Mouse (Mus musculus): ENCODE results near the gene Tmem221. TPM values are rescaled to one million over a fixed set of nuclear protein-coding genes. Genes with fewer than 3 reads are reported as not detected.
"Not testable (repeated sequence)": the region's sequence is repeated elsewhere in the genome, so short reads cannot be mapped to it uniquely, and the experiment has no call there.

Gene Tmem221
- polyA plus RNA-seq, 1 experiment from 2014 or later, result not detected

DNA sequence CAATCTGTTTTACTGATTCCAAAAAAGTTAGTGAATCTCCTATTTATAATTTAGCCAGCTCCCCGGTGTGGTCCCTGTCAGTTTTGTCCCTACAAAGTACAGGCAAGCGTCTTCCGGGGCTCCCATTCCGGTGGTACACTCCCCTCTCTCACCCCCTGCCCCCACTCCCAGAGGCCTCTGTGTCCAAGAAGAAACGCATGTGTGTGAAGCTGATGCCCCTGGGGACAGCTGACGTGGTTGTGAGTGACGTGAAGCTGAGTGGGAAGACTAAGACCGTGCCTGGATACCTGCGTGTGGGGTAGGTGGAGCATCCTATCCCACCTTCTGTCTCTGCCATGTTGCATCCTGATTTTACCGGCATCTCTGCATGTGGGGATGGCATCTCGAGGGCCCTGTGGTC lies 13.6 kb downstream of the Tmem221 start:
- H3K9ac ChIP-seq (ENCODE audit: low read depth, low read length), result no peak overlapping the region
- H3K27me3 ChIP-seq (ENCODE audit: control insufficient read depth, insufficient read depth, low read depth, low read length), result no peaks in the 10 kb centered on the region
- H3K27ac ChIP-seq (ENCODE audit: low read length), result no peak overlapping the region
- H3K4me3 ChIP-seq (ENCODE audit: low read depth, low read length), result no peak overlapping the region
- no peak for ATAC-seq
- H3K4me1 ChIP-seq (ENCODE audit: control insufficient read depth, insufficient read depth, low read length), result peaks cover 6% of the 10 kb centered on the region
- WGBS, result 90% methylated on average over 11 of the region's 11 CpGs
- H3K4me2 ChIP-seq (ENCODE audit: low read length), result no peak overlapping the region
- H3K9me3 ChIP-seq (replicated peaks; ENCODE audit: control insufficient read depth, low read length, poor library complexity, severe bottlenecking), result no peaks in the 10 kb centered on the region
- H3K36me3 ChIP-seq (ENCODE audit: control insufficient read depth, insufficient read depth, low read length), result peaks cover 18% of the 10 kb centered on the region

DNA sequence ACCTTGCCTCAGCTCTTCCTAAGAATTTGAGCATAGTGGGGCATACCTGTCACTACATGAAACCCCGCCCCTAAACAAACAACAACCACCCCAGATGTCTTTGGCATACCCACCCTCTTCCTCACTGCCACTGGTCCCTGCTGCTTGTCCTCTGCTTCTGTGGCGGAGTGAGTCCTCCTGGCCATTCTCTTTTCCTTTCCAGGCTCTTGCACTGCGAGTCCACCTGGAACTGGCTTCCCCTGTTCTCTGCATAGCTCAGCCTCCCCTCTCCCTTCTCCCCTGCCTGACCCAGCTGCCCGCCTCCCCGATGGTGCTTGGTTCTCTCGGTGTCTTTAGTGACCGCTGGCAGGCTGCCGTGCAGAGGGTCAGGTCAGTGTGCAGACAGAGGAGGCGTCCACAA lies 14.9 kb downstream of the Tmem221 start:
- H3K9me3 ChIP-seq (replicated peaks; ENCODE audit: control insufficient read depth, low read length, poor library complexity, severe bottlenecking), result no peaks in the 10 kb centered on the region
- 0 out of 2 replicates have a peak, but pooled peaks have one; percentile 3 for ATAC-seq
- H3K9ac ChIP-seq (ENCODE audit: low read depth, low read length), result no peak overlapping the region
- no peak overlapping the region for H3K27ac ChIP-seq (ENCODE audit: low read length)
- peaks cover 17% of the 10 kb centered on the region for H3K36me3 ChIP-seq (ENCODE audit: control insufficient read depth, insufficient read depth, low read length)
- peak overlapping the region; percentile 50 for H3K4me3 ChIP-seq (ENCODE audit: low read depth, low read length)
- peak overlapping the region; percentile 72 for H3K4me2 ChIP-seq (ENCODE audit: low read length)
- H3K27me3 ChIP-seq (ENCODE audit: control insufficient read depth, insufficient read depth, low read depth, low read length), result 0 out of 2 replicates have a peak, but pooled peaks cover 3% of the 10 kb centered on the region
- peaks cover 6% of the 10 kb centered on the region for H3K4me1 ChIP-seq (ENCODE audit: control insufficient read depth, insufficient read depth, low read length)
- 90% methylated on average over 9 of the region's 9 CpGs for WGBS

DNA sequence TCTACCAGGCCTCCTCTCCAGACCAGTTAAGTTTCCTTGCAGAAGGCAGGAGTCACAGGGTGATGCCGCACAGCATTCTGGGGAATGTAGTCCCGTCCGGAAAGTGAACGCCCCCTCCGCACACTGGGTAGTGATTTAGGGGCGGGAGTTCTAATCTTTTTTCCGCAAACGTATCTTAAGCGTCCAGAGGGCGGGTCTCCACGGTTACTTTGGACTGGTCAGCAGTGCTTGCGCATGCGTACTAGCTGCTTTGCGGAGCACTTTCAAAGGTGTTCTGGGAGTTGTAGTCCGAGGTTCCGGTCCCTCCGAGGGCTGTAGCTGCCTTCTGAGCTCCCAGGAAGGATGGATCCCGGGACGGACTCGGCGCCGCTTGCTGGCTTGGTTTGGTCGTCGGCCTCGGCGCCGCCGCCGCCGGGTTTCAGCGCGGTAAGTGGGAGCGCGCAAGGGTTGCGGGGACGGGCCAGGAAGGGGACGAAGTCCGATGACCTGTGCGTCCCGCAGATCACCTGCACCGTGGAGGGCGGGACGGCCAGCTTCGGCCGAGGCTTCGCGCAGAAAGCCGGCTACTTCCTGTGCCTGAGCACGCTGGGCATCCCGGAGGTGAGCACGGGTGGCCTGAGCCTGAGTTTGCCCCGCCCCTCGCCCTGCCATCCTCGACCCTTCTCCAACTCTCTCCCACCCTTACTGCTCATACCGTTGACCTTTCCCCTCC lies 15.9 kb downstream of the Tmem221 start, which contains the start of gene Mvb12a:
Mvb12a (plus strand) TSS at position 291 of the 712 bp plus-strand sequence.
- Histone ChIP-seq H3K4me2 (ENCODE audit: low read length) (peak within 1 kb of the TSS; percentile 72), H3K9me3 (replicated peaks; ENCODE audit: control insufficient read depth, low read length, poor library complexity, severe bottlenecking) (no peaks in the 10 kb centered on the region), H3K27ac (ENCODE audit: low read length) (peak within 1 kb of the TSS; percentile 5; the same call in 1 of the 2 replicates), H3K4me1 (ENCODE audit: control insufficient read depth, insufficient read depth, low read length) (peaks cover 6% of the 10 kb centered on the region), H3K4me3 (ENCODE audit: low read depth, low read length) (peak within 1 kb of the TSS; percentile 50), H3K36me3 (ENCODE audit: control insufficient read depth, insufficient read depth, low read length) (peaks cover 9% of the 10 kb centered on the region), H3K27me3 (ENCODE audit: control insufficient read depth, insufficient read depth, low read depth, low read length) (peaks cover 10% of the 10 kb centered on the region; the same call in 1 of the 2 replicates), H3K9ac (ENCODE audit: low read depth, low read length) (peak within 1 kb of the TSS; percentile 68)
- under 1% methylated on average over 50 of the region's 55 CpGs for WGBS
- ATAC-seq, result peak; percentile 95

DNA sequence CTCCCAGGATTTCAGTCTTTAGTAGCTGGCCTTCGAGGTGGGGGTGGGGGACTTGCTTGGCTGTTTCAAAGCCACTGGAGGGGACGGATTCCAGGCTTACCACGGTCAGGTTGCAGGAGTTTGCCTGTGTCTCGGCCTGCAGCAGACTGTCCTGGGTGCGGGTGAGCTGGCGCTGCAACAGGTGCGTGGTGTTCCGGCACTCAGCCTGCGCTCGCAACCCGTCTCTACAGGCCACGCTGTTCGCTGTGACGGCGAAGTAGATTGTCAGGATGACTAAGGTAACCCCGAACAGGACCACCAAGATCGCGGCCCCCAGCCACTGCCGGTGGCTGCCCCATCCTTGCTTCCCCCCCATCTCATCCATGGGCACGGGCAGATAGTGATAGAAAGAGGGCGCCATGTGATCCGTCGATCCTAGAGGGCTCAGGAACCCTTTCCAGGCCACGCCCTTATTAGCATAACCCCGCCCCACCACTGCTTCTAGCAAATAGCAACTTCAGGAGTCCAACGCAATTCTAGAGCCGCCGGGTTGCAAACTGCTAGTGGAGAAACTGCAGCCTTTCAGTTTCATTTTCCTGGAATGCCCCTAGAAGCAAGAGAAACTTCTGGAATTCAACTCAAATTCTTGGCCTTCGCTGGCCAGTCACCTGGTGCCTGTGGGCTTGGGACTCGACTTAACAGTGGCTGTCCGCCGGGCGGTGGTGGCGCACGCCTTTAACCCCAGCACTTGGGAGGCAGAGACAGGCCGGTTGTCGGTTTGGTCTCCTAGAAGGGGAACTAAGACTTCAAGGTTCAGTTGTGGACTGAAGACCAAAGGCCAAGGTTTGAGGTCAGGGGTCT lies 21.4 kb downstream of the Tmem221 start, which contains the start of gene Bst2:
Bst2 (minus strand) TSS at position 429 of the 840 bp plus-strand sequence.
- H3K4me2 ChIP-seq (ENCODE audit: low read length), result peak within 1 kb of the TSS; percentile 47
- no peak for ATAC-seq
- H3K4me1 ChIP-seq (ENCODE audit: control insufficient read depth, insufficient read depth, low read length), result peaks cover 7% of the 10 kb centered on the region; the same call in 1 of the 2 replicates
- WGBS, result 3% methylated on average over 37 of the region's 37 CpGs
- H3K9ac ChIP-seq (ENCODE audit: low read depth, low read length), result 0 out of 2 replicates have a peak within 1 kb of the TSS, but pooled peaks have one; percentile 7
- H3K27ac ChIP-seq (ENCODE audit: low read length), result no peak within 1 kb of the TSS
- no peaks in the 10 kb centered on the region for H3K36me3 ChIP-seq (ENCODE audit: control insufficient read depth, insufficient read depth, low read length)
- H3K4me3 ChIP-seq (ENCODE audit: low read depth, low read length), result peak within 1 kb of the TSS; percentile 22
- H3K27me3 ChIP-seq (ENCODE audit: control insufficient read depth, insufficient read depth, low read depth, low read length), result peaks cover 23% of the 10 kb centered on the region
- H3K9me3 ChIP-seq (replicated peaks; ENCODE audit: control insufficient read depth, low read length, poor library complexity, severe bottlenecking), result no peaks in the 10 kb centered on the region

DNA sequence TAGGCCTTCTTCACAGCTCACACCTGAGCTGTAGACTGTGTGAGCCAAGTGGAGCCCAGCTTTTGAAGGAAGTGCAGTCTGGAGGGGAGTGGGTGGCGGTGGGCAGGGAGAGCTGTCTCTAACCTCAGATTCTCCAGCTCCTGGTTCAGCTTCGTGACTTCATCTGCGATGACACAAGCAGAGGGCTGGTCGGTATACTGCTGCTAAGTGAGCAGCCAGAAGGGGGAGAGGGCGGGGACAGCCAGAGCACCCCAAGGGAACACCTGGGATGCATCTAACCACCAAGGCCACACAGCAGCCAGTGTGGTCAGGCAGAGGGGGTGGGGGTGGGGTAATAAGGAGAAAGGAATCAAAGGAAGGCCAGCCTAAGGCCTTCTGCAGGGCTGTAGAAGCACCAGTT lies 23.0 kb downstream of the Tmem221 start:
- H3K9ac ChIP-seq (ENCODE audit: low read depth, low read length), result no peak overlapping the region
- no peaks in the 10 kb centered on the region for H3K36me3 ChIP-seq (ENCODE audit: control insufficient read depth, insufficient read depth, low read length)
- no peak overlapping the region for H3K27ac ChIP-seq (ENCODE audit: low read length)
- H3K4me3 ChIP-seq (ENCODE audit: low read depth, low read length), result no peak overlapping the region
- no peak overlapping the region for H3K4me2 ChIP-seq (ENCODE audit: low read length)
- peaks cover 23% of the 10 kb centered on the region for H3K27me3 ChIP-seq (ENCODE audit: control insufficient read depth, insufficient read depth, low read depth, low read length)
- WGBS, result 71% methylated on average over 5 of the region's 5 CpGs
- no peaks in the 10 kb centered on the region for H3K9me3 ChIP-seq (replicated peaks; ENCODE audit: control insufficient read depth, low read length, poor library complexity, severe bottlenecking)
- ATAC-seq, result no peak
- peaks cover 7% of the 10 kb centered on the region; the same call in 1 of the 2 replicates for H3K4me1 ChIP-seq (ENCODE audit: control insufficient read depth, insufficient read depth, low read length)

DNA sequence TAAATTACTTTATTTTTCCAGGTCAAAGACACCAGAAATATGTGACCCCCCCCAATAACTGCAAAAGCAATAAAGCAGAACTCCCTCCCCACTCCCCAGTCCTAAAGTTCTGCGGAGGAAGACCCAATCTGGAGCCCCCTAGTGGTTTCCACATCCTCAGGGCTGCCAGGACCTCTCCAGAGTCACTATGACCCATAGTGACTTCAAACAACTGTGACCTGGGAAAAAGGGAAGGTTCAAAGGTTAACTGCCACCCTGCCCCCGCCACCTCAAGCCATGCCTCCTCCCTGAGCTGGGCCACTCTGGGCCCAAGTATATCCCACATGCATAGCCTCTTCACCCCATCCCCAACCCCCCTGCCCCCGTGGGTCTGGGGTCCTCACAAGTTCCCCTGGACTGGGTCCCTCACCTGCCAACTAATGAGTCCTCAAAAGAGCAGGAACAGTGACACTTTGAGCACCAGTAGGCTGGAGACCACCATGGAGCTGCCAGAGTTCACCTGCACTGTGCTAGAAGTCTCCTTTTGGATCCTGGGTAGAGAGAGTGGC lies 24.3 kb downstream of the Tmem221 start:
- no peak for ATAC-seq
- no peak overlapping the region for H3K4me3 ChIP-seq (ENCODE audit: low read depth, low read length)

DNA sequence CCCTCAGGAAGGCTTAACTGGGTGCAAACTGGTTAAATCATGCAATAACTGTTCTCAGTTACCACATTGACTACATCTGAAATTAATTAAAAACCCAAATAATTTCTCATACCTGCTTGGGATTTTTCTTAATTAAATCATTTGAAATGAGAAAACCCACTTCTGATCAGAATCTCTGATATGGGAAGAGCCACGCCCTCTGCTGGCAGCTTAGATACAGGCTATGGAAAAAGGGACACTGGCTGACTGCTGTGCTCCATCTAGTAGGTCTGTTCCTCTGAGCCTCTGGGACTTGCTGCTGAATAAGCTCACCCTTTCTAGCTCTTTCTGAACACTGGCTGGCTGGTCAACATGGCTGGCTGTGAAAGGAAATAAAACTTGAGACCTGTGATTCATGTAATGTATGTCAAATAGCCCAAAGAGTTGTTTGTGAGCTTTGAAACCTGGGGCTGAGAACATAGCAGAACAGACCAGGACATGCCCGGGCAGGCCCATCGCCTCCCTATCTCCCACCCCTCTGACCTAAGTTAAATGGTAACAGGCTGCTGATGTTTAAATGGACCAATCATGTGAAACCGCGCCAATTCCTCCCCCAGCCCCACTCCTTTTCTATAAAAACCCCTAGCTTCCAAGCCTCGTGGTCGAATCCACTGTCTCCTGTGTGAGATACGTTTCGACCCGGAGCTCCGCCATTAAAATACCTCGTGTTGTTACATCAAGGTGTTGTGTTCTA lies 27.8 kb downstream of the Tmem221 start:
- not testable (repeated sequence) for H3K4me3 ChIP-seq (ENCODE audit: low read depth, low read length); H3K4me1 ChIP-seq (ENCODE audit: control insufficient read depth, insufficient read depth, low read length); H3K36me3 ChIP-seq (ENCODE audit: control insufficient read depth, insufficient read depth, low read length); H3K27ac ChIP-seq (ENCODE audit: low read length); ATAC-seq; H3K4me2 ChIP-seq (ENCODE audit: low read length); H3K9me3 ChIP-seq (replicated peaks; ENCODE audit: control insufficient read depth, low read length, poor library complexity, severe bottlenecking); H3K9ac ChIP-seq (ENCODE audit: low read depth, low read length)
- WGBS, result 71% methylated on average over 5 of the region's 12 CpGs
- peaks cover 13% of the 10 kb centered on the region for H3K27me3 ChIP-seq (ENCODE audit: control insufficient read depth, insufficient read depth, low read depth, low read length)

More for the DNA sequence above, 24.3 kb downstream of the Tmem221 start:
- WGBS, result 40% methylated on average over 3 of the region's 3 CpGs
- no peak overlapping the region for H3K9ac ChIP-seq (ENCODE audit: low read depth, low read length)
- H3K36me3 ChIP-seq (ENCODE audit: control insufficient read depth, insufficient read depth, low read length), result no peaks in the 10 kb centered on the region
- H3K27ac ChIP-seq (ENCODE audit: low read length), result no peak overlapping the region
- H3K9me3 ChIP-seq (replicated peaks; ENCODE audit: control insufficient read depth, low read length, poor library complexity, severe bottlenecking), result no peaks in the 10 kb centered on the region
- H3K4me2 ChIP-seq (ENCODE audit: low read length), result no peak overlapping the region
- peaks cover 7% of the 10 kb centered on the region; the same call in 1 of the 2 replicates for H3K4me1 ChIP-seq (ENCODE audit: control insufficient read depth, insufficient read depth, low read length)
- peaks cover 20% of the 10 kb centered on the region for H3K27me3 ChIP-seq (ENCODE audit: control insufficient read depth, insufficient read depth, low read depth, low read length)

DNA sequence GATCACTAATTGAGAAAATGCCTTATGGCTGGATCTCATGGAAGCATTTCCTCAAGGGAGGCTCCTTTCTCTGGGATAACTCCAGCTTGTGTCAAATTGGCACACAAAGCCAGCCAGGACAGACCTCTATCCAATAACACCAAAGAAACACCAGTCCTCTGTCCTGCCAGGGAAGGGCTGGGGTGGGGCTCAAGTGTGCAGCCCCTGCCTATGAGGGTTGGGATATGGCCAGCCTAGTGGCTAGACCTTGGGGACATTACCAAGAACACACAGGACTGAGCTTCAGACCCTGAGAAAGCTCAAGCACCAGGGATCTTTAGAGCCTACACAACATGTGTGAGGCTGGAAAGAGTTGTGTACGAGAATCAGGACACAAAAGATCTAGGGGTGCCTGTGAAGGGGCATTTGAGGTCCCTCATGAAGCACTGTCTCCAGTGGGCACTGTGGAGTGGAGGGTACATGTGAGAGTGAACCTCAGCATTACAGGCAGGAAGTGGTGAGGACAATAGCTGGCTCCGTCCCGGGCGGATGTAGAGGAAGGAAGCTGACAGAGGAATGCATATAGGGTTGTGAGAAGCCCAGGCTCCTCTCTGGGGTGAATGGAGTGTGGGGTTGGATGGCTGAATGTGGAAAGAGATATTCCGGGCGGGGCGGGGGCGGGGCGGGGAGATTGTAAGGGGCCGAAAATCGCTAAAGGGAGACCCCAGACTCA lies 30.2 kb downstream of the Tmem221 start:
- Histone ChIP-seq H3K27me3 (ENCODE audit: control insufficient read depth, insufficient read depth, low read depth, low read length) (peaks cover 22% of the 10 kb centered on the region), H3K4me1 (ENCODE audit: control insufficient read depth, insufficient read depth, low read length) (peaks cover 3% of the 10 kb centered on the region; the same call in 1 of the 2 replicates), H3K9ac (ENCODE audit: low read depth, low read length) (no peak overlapping the region), H3K36me3 (ENCODE audit: control insufficient read depth, insufficient read depth, low read length) (no peaks in the 10 kb centered on the region), H3K4me2 (ENCODE audit: low read length) (no peak overlapping the region), H3K27ac (ENCODE audit: low read length) (no peak overlapping the region), H3K4me3 (ENCODE audit: low read depth, low read length) (no peak overlapping the region), H3K9me3 (replicated peaks; ENCODE audit: control insufficient read depth, low read length, poor library complexity, severe bottlenecking) (no peaks in the 10 kb centered on the region)
- ATAC-seq, result no peak
- 89% methylated on average over 11 of the region's 11 CpGs for WGBS
